Mouse (Mus musculus): ENCODE results near the gene Ubxn10.

Ubxn10 gene

DNA sequence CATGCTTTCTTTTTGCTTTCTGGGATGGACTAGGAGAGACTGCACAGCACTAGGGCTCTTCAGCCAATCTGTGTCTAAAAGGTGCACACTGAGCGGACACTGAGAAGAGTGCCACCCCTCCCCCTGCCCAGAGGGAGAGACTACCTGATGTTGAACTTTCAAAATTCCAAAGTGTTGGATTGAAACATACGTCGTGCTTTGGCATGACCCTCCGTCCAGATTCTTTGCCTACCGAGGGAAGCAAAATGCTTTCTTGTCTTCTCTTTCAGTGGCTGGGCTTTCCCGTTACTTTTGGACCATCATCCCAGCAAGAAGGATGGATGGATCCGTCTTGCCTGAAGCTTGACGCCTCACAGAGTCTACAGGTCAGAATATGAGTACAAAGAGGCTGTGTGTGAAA is 35.9 kb downstream of the Ubxn10 start:
- no peak for DNase-seq (ENCODE audit: low spot score)

DNA sequence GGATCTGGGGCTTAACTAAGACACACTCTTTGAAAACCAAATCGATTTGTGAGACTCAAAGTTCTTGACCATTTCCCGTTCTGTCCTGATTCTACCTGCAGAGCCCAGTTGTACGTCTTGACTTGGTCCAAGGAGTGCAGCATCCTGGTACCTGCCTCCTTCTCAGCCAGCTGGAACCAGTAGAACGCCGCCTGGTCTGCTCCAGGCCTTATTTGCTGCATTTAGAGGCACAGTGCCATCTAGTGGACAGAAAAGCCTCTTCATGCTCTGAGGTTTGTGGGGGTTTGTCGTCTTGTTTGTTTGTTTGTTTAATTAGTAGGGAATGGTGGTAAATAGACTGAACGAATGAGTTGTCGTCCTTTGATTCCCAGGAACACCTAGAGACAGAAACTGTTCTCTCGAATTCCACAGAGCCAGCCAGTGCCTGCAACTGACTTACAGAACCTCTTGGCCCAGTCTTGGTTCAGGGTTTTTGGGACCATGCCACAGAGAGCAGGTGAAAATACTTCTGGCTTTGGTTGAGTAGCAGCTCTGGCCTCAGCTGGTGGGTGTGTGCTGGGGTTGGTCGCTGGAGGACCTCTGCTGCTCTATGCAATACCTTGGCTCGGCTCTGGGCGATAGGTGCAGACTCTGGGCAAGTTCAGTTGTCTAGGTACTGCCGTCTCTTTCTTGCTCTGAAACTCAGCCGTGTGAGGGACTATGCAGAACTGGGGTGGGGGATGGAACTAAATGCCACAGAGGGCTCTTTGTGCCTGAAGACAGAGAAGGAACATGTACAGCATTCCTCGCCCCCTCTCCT is 36.6 kb downstream of the Ubxn10 start:
- peak; percentile 89 for DNase-seq (ENCODE audit: low spot score)

DNA sequence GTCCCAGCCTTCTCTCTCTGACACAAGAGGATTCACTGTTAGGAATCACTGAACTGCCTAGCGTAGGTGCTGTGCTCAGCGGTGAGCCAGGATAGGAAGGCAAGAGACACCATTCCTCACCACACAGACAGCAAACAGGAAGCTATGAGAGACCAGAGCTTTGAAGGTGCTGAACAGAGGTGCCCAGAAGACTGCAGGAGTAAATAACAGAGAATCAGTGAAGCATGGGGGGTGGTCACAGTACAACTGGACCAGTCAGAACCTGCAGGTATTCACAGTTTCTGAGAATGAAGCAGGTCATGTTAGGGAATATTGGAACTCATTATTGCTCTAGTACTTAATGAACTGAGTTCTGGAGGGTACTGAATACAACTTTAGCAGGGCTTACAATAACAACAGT is 38.7 kb downstream of the Ubxn10 start:
- no peak for DNase-seq (ENCODE audit: low spot score)

DNA sequence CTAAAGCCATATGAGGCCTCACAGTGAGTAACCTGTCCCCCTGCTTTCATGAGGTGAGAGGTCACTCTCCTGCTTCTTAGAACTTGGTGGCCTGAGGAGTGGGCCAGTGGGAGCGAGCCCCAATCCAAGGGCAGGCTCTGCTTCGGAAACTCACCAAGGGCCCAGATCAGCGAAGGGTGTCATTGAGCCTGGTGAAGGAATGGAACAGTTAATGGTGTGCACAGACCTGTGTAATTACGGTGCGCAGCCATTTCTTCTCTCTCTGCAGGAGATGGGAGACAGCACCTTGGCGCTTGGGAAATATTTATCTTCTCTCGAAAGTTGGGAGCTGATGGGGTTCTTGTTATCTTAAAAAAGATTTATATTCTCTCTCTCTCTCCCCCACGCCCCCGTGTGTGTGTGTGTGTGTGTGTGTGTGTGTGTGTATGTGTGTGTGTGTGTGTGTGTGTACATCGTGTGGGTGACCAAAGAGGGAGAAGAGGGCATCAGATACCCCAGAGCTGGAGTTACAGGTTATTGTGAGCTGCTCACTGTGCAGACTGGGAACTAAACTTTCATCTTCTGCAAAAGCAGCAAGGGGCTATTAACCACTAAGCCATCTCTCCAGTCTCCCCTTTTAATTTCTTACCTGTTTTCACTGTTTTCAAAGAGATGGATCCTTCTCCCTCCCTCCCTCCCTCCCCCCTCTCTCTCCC is 39.7 kb downstream of the Ubxn10 start:
- DNase-seq (ENCODE audit: low spot score) = no peak

DNA sequence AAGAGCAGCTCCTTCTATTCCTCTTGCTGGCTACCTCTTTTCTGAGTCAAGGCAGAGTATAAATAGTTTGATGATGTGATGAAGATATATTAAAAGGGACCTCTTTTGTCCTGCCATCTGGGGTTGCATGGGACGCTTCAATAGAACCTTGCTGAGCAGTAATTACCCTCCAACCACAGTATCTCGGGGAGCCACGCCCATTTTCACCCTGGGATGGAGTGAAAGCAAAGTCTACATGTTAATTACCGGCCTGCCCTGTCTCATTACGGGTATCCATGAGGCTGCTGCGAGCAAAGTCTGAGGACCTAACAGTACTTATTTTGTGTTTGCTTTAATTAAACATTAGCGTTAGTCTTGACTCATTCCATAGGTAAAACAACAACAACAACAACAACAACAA is 40.2 kb downstream of the Ubxn10 start:
- no peak for DNase-seq (ENCODE audit: low spot score)

DNA sequence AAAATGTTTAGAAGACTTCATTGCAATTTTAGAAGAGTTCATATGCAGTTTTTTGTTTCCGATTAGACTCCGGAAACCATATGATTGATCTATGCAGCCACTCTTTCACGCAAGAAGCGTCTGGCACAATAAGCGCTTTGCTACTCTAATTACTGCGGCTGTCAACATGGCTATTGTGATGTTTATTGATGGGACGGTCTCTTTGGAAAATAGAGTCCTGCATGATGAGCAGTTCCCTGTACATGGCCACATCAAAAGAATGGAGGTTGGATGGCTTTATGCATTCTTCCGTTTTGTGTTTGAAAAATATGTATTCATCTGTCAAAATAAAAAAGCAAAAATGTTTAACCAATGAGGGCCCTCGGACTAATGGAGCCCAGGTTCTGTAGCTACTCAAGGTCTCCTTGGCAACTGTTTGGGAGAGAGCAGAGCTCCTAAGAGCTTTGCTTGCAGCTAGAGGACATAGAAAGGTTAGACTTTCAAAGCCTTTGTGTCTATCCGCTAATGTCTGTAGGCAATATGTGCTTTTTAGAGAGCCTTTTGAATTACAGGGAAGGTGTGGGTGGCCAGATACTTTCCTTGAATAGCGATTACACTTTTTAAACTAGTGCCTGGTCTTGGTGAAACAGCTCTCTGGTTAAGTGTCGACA is 43.8 kb downstream of the Ubxn10 start:
- DNase-seq (ENCODE audit: low spot score) = peak; percentile 63

DNA sequence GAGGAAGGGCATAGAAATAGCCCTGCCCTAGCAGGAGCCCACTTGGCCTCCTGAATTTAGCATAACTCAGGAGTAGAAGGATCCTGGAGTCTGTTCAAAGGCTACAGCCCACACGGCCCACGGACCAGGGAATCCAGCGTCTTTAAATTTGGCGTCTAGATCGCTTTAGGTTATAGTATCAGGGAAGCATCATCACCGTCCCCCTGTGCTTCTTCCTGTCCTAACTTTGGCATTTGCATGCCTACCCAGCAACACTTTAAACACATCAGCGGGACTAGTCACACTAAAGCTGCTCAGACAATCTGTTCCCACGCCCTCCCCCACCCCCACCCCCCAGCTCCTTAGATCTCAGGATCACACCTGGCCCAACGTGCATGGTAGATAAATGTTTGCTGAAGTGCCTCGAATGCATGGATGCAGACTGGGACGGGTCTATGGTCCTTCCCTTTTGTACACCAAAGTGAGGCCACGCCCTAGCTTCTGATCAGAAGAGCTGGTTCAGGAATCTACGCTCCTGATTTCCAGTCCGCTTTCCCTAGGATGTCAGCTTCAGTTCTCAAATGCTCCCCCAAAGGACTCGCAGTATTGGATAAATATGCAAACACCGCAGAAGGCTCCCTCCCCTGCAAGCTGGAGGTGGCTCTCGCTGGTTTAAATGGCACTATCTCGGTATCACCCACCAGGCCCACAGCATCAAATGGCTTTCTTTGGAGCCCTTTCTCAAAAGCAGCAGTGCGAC is 45.4 kb downstream of the Ubxn10 start:
- DNase-seq (ENCODE audit: low spot score) = no peak

DNA sequence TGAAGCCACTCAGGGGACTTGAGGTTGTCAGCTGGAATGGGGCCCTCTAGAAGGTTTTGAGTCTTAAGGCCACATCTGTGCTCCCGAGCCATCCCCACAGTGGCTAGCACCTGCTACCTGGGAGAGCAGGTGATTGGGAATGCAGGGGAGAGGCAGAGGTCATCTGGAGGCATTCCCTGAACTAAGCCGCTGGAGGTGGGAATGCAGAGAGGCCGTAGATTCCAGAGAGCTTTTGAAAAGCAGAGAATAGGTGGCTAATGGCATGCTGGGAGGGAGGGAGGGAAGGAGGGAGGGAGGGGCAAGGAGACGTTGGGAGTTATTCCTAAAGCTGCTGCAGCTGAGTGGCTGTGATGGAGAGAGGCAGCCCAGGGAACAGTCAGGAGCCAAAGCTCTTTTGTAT is 46.4 kb downstream of the Ubxn10 start:
- DNase-seq (ENCODE audit: low spot score) = no peak

DNA sequence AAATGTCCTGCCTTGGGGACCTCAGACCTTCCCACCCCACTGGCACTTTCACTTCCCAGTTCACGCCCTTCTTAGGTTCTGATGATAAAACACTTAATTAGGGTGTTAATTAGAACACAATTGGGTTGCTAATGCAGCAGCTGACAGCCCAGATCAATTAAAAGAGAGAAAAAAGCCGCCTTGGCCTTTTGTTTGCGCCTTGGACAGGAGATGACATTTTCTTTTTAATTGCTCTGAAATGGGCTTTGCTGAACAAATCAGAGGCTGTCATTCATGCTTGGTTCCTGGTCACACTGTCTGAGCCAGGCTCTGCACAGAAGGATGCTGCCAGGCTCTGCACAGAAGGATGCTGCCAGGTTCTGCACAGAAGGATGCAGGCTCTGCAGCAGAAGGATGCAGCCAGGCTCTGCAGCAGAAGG is 47.9 kb downstream of the Ubxn10 start:
- DNase-seq (ENCODE audit: low spot score) = peak; percentile 65

DNA sequence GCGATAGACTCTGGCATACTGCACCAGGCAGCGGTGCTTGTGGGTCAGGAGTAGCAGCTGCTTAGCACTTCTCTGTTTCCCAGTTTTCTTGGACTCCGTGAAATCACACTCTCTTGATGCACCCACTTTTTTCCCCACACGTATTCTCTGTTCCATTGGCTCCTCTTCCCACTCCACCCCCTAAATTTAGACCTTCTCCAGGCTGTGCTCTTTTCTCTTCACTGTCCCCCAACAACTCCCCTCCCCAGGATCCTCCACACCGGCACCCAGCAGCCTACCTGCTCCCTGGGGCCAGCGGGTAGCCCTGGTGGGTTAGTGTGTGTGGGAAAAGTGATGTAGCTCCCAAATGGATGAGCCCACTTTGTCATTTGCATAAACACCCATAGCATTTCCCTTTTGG is 51.2 kb downstream of the Ubxn10 start:
- DNase-seq (ENCODE audit: low spot score) = no peak

DNA sequence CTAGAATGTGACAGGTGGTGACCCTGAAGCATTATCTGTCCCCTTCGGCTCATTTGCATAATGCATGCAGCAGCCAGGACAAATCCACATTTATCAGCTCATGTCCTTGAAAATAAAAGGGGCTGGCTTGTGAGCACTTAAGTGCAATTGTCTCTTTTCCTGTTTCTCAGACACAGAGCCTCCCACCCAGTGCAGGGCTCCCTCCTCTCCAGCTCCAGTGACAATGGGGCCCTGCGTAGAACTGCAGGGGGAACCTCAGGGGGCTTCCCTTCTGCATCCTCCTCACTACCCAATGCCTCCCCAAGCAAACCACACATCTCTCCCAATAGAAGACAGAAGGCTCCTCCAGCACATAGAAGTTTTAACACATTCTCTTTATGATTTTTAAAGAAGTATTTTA is 54.2 kb downstream of the Ubxn10 start:
- no peak for DNase-seq (ENCODE audit: low spot score)

DNA sequence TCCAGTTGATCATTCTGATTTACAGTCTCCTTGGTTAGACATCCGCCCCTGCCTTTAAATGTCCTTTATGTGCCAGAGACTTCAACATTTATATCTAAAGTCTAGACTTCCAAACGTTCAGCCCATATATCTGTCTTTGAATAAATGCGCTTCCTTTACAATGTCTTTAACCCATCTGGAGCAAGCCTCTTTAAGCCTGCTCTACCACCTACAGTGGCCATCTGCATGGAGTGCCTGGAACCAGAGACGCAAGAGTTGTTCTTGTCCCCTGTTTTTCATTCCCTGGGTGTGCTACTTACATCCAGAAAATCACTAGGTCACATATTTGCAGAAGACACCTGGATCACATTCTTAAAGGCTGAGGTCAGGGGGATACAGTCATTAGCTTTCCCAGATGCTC is 56.8 kb downstream of the Ubxn10 start:
- DNase-seq (ENCODE audit: low spot score) = no peak

DNA sequence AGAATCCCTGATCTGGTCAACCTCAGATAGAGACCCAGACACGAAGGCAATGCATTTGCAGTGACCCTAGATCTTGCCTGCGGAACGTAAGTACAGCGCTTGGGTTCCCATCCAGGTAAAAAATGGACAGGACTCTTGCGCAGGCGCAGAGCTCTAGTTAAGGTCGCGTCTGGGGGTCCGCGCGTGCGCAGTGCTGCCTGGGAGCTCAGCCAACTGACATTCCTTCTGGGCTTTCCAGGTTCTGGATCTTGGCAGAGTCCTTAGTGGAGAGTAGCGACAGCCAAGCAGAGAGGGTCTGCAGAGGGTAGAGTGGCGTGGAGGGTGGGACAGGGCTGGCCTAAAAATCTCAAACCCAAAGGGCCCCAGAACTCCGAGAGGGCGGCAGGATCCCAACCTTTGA is 59.4 kb downstream of the Ubxn10 start:
- peak; percentile 73 for DNase-seq (ENCODE audit: low spot score)

DNA sequence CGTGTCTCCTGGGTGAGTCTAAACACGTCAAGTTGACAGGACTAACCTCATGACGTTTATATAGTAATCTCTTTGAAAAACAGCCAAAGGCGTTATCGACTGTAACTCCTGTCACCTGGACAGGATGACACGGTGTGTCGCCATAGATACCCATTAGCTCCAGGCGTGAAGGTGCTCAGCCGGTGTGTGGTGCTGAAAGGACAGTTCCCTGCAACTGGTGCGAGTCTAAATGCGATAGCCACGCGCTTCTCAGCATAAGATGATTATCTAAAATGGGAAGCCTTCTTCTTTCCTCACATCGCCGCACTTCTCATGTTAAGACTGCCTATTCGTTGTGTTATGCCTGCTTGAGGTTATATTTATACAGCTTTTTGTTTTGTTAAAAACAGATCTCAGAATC is 60.5 kb downstream of the Ubxn10 start:
- peak; percentile 46 for DNase-seq (ENCODE audit: low spot score)

DNA sequence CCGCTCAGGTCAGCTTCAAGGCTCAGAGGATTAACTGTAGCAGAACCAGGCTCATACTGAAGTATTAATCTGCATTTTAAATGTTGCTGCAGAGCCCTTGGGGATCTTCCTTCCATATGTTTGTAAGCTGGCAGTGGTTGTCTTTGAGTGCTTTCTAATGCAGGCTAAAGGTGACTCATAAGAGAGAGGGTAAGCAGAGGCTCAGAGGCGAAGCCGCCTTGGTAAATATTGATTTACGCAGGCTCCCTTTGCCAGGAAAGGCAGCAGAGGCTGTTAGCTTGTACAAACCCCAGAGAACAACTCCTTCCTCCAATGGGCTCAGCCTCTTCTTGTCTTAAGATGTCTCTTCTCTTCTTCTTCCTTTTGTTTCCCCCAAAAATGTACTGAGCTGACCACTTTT is 64.8 kb downstream of the Ubxn10 start:
- DNase-seq (ENCODE audit: low spot score) = no peak

DNA sequence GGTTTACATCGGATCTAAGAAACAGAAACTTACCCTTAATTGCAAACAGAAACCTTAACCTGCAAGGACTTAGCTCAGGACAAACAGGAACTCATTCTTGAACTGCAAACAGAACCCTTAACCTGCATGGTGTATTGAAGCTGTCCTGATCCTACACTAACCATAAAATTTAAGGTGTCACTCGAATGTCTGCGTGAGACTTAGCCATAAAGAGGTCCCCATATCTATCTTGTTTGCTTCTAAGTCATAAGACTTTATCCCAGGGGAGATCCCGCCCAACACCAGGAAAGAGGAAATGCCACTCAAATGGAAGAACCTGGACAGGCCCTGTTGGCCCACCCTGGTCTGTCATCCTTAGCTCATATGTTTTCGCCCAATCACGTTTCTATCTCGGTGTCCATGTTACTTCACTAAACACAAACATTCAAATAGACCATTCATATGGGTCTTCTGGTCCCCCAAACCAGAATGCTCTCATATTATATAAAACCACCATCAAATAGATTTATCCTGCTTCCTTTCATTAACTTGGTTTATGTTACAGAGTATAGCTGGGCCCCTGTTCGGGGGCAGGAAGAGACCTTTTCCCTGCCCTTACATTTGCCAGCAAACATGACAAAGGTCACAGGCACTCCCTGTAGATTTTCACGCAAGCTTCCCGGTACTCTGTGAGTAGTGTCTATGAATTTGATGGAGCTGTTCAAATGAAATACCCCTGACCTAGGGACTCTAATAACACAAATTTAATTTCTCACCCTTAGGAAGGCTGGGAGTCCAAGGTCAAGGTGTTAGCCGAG is 66.7 kb downstream of the Ubxn10 start:
- no peak for DNase-seq (ENCODE audit: low spot score)

DNA sequence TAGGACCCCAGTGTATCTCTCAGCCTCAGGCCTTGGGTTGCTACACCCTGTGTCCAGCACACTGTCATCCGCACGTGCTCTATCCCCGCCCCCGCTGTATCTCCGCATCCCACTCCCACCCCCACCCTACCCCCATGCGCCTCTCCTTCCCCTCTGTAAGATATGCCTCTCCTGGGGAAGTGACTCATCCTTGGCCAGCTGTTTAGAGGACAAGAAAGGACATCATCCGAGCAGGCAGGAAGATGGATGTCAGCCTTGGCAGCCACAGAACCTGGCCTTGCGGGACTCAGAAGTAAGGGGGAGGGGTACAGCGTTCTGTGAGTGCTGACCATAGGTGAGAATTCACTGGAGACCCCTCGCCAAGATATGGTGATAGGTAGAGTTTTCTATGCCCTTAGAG is 70.4 kb downstream of the Ubxn10 start:
- DNase-seq (ENCODE audit: low spot score) = no peak

DNA sequence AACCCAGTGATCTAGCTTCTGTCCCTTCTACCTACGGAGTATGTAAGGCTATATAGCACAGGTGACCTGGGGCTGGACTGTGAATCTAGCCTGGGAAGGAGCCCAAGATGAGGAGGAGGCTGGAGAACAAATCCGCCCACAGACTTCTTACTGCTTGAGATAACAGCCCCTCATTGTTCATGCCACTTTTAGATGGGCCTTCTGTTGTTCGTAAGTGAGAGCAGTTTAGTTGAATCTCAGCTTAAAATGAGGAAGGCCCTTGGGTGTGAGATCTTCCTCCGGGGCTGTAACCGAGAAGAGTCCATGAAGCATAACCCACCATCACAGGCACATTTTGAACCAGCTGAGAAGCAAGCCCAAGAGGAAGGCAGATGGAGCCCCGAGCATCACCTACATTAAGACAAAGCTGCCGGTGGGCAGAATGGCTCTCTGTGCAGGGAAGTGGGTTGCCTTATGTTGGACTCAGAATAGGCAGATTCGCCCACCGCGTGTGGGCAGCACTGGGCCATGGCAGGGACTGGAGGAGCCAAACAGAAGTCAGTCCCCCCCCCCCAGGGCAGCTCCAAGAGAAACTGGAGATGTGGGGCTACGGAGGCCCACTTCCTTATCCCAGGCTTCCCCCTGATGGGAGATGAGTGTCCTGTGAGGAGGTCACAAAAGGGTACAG is 76.9 kb downstream of the Ubxn10 start:
- DNase-seq (ENCODE audit: low spot score) = no peak
